Mouse (Mus musculus): ENCODE measurements around the gene Fabp1. TPM values are rescaled to one million over a fixed set of nuclear protein-coding genes. Genes with fewer than 3 reads are reported as not detected.

Fabp1 gene
- polyA plus RNA-seq (2016; fragmentation: Nextera tagmentation; extraction: Ambion mirVana) = not detected in 2 replicates

GRCm38 (mm10) chr6:71199612-71200011, at the start of gene Fabp1:
Gene Fabp1, plus strand, starts transcription at chr6:71199827.
- no peak for DNase-seq (ENCODE audit: extremely low spot score, low spot score)
- H3K36me3 ChIP-seq (replicated peaks) = no peaks in the 10 kb centered on the region
- 83% methylated on average over 4 of the region's 4 CpGs for WGBS
- no peak within 1 kb of the TSS for H3K4me3 ChIP-seq
- H3K27ac ChIP-seq = no peak within 1 kb of the TSS
- no peaks in the 10 kb centered on the region for H3K9me3 ChIP-seq
- H3K4me1 ChIP-seq = peaks cover 7% of the 10 kb centered on the region
- H3K27me3 ChIP-seq (ENCODE audit: poor library complexity, severe bottlenecking) = no peaks in the 10 kb centered on the region

DNA sequence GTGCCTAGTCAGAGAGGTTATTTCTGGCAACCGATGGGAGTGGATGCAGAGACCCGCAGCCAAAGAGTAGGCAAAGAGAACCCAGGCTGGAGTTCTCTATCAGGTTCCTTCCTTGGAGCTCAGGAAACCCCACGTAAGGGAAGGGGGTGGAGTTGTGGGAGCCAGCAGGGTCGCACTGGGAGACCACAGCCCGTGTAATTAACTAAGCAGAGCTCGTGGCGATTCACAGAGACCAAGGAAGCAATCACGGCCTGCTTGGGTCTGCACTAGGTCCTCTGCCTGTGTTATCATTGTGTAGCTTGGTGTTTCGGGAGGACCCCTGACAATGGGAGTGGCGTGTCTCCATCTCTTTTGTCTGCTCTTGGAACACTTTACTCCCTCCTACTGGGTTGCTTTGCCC, 48.5 kb upstream of the Fabp1 start:
- no peaks in the 10 kb centered on the region for H3K27me3 ChIP-seq (ENCODE audit: poor library complexity, severe bottlenecking)
- H3K4me3 ChIP-seq = no peak overlapping the region
- H3K36me3 ChIP-seq (replicated peaks) = no peaks in the 10 kb centered on the region
- WGBS = 32% methylated on average over 10 of the region's 10 CpGs
- no peaks in the 10 kb centered on the region for H3K9me3 ChIP-seq
- no peak for DNase-seq (ENCODE audit: extremely low spot score, low spot score)
- peaks cover 6% of the 10 kb centered on the region for H3K4me1 ChIP-seq
- H3K27ac ChIP-seq = no peak overlapping the region

DNA sequence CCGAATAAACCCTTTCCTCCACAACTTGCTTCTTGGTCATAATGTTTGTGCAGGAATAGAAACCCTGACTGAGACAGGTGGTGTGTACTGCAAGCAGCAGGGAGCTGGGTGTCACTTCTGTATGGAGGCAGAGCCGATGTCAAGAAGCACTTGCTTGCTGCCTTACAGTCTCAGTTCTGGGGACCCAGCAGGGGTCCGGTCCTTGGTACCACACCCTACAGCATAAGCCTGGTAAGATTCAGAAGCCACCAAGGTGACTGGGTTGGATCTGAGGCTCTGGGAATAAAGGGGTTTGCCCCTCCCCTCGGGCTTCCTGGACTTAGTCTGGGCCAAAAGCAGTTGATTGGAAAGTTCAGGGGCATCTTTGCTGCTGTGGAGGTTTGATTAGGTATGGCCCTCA, 46.1 kb upstream of the Fabp1 start:
- no peaks in the 10 kb centered on the region for H3K27me3 ChIP-seq (ENCODE audit: poor library complexity, severe bottlenecking)

DNA sequence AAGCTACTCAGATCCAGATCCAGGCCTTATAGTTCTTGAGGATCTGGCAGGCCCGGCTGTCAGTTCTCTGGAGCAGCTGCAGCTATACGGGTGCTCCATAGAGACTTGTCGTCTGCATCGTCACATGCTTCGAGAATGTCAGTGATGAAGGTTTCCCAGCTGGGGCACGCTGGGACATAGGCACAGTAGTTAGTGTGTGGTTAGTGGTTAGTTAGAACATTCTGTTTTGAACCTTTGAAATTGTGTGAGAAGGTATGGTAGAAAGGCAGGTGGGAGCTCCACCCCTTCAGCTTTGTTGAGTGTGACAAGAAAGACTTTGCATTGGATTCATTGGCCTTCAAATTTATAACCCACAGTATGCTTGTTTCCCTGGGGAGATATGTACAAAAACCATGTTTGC, 44.8 kb upstream of the Fabp1 start:
- Histone ChIP-seq H3K9me3 (no peaks in the 10 kb centered on the region), H3K27ac (no peak overlapping the region), H3K4me3 (no peak overlapping the region), H3K4me1 (peaks cover 6% of the 10 kb centered on the region), H3K36me3 (replicated peaks) (no peaks in the 10 kb centered on the region), H3K27me3 (ENCODE audit: poor library complexity, severe bottlenecking) (no peaks in the 10 kb centered on the region)
- 88% methylated on average over 6 of the region's 6 CpGs for WGBS
- DNase-seq (ENCODE audit: extremely low spot score, low spot score) = no peak

More for the DNA sequence above, 46.1 kb upstream of the Fabp1 start:
- Histone ChIP-seq H3K4me3 (no peak overlapping the region), H3K27ac (no peak overlapping the region), H3K36me3 (replicated peaks) (no peaks in the 10 kb centered on the region), H3K4me1 (peaks cover 6% of the 10 kb centered on the region), H3K9me3 (no peaks in the 10 kb centered on the region)
- no peak for DNase-seq (ENCODE audit: extremely low spot score, low spot score)
- WGBS = 91% methylated on average over 4 of the region's 4 CpGs

DNA sequence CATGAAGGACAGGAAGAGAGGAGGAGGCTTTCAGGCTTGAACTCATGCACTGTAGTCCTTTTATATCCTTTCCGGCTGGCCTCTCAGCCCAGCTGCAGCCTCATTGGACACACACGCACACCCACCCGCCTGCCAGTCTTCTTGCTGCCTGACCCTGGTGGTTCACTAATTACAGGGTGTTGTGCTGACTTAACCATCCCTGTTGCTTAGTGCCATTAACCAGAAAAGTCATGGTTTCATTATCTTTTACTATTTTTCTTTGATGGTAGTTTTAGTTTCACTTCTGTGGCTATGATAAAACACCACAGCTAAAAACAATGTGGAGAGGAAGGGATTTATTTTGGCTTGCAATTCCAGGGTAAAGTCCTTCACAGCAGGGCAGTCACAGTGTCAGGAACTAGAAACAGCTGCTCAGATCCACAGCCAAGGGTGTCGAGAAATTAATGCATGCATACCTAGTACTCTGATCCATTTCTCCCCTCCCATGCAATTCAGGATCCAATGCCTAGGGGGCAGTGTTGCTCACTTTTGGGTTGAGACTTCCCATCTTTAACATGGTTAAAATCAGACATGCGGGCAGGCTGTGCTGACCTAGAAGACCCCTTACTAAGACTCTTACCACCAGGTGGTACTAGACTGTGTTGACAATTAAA, 42.8 kb upstream of the Fabp1 start:
- 80% methylated on average over 5 of the region's 5 CpGs for WGBS
- peak; percentile 36 for DNase-seq (ENCODE audit: extremely low spot score, low spot score)
- Histone ChIP-seq H3K27me3 (ENCODE audit: poor library complexity, severe bottlenecking) (no peaks in the 10 kb centered on the region), H3K36me3 (replicated peaks) (no peaks in the 10 kb centered on the region), H3K9me3 (no peaks in the 10 kb centered on the region), H3K4me1 (no peaks in the 10 kb centered on the region), H3K4me3 (no peak overlapping the region), H3K27ac (no peak overlapping the region)

DNA sequence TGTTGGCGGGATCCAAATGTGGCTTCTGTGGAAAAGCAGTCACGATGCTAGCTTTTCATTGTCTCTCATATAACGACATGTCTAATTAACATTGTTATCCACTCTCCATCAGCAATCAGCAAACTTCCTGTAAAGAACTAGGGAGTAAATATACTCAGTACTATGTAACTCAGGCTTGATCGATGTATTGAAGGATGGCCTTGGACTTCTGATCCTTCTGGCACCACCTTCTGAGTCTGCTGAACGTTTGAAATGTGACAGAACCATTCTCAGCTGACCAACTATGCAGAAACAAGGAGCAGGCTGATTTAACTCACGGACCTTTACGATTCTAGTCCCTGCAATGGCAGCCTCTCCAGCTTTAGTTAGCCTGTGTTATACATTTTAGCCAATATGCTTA, 38.3 kb upstream of the Fabp1 start:
- Histone ChIP-seq H3K27me3 (ENCODE audit: poor library complexity, severe bottlenecking) (no peaks in the 10 kb centered on the region), H3K4me1 (peaks cover 6% of the 10 kb centered on the region), H3K27ac (no peak overlapping the region), H3K36me3 (replicated peaks) (no peaks in the 10 kb centered on the region), H3K9me3 (no peaks in the 10 kb centered on the region), H3K4me3 (no peak overlapping the region)
- DNase-seq (ENCODE audit: extremely low spot score, low spot score) = no peak
- WGBS = 84% methylated on average over 7 of the region's 7 CpGs

- Histone ChIP-seq H3K4me3 (no peak overlapping the region), H3K4me1 (peaks cover 6% of the 10 kb centered on the region), H3K36me3 (replicated peaks) (no peaks in the 10 kb centered on the region), H3K27ac (no peak overlapping the region), H3K9me3 (no peaks in the 10 kb centered on the region), H3K27me3 (ENCODE audit: poor library complexity, severe bottlenecking) (no peaks in the 10 kb centered on the region)
- 77% methylated on average over 4 of the region's 4 CpGs for WGBS
- DNase-seq (ENCODE audit: extremely low spot score, low spot score) = no peak
These were observed 37.4 kb upstream of the Fabp1 start for GRCm38 (mm10) chr6:71162269-71162668.

GRCm38 (mm10) chr6:71164394-71164793, 35.2 kb upstream of the Fabp1 start:
- Histone ChIP-seq H3K4me3 (no peak overlapping the region), H3K9me3 (no peaks in the 10 kb centered on the region), H3K27ac (no peak overlapping the region), H3K36me3 (replicated peaks) (no peaks in the 10 kb centered on the region), H3K4me1 (peaks cover 6% of the 10 kb centered on the region), H3K27me3 (ENCODE audit: poor library complexity, severe bottlenecking) (no peaks in the 10 kb centered on the region)
- WGBS = 35% methylated on average over 6 of the region's 6 CpGs
- DNase-seq (ENCODE audit: extremely low spot score, low spot score) = no peak

DNA sequence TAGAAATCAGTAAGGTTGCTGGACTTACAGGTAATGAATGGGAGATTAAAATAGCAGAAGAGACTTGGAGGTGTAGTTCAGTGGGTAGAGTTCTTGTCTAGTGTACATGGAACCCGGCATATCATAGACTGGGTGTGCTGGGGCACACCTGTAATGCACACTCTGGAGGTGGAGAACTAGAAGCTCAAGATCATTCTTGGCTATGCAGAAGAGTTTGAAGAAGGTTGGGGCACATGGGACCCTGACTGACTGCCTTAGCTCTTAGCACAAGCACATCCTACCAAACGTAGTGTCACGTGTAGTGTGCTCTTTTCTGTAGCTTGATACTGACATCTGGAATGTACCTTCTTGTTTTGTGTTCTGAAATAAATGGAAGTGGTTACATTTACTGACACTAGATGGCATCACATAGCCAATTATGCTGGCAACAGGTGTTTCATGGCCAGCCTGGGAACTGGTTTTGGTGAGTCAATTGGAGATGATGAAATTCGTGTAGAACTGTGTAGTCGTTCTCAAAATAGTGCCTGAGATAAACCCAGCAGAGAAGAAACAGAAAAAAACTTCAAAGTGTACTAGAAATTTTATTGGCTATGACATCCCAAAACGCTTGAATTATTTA, 33.0 kb upstream of the Fabp1 start:
- WGBS = 59% methylated on average over 6 of the region's 6 CpGs
- H3K4me3 ChIP-seq = no peak overlapping the region
- no peak overlapping the region for H3K27ac ChIP-seq
- no peaks in the 10 kb centered on the region for H3K9me3 ChIP-seq
- no peaks in the 10 kb centered on the region for H3K27me3 ChIP-seq (ENCODE audit: poor library complexity, severe bottlenecking)
- peaks cover 6% of the 10 kb centered on the region for H3K4me1 ChIP-seq
- DNase-seq (ENCODE audit: extremely low spot score, low spot score) = no peak
- H3K36me3 ChIP-seq (replicated peaks) = no peaks in the 10 kb centered on the region

- H3K27ac ChIP-seq = no peak overlapping the region
- DNase-seq (ENCODE audit: extremely low spot score, low spot score) = no peak
- no peaks in the 10 kb centered on the region for H3K9me3 ChIP-seq
- H3K4me1 ChIP-seq = no peaks in the 10 kb centered on the region
- H3K36me3 ChIP-seq (replicated peaks) = no peaks in the 10 kb centered on the region
- 87% methylated on average over 10 of the region's 10 CpGs for WGBS
- no peak overlapping the region for H3K4me3 ChIP-seq
- no peaks in the 10 kb centered on the region for H3K27me3 ChIP-seq (ENCODE audit: poor library complexity, severe bottlenecking)
These were observed 26.6 kb upstream of the Fabp1 start for GRCm38 (mm10) chr6:71172812-71173580.

DNA sequence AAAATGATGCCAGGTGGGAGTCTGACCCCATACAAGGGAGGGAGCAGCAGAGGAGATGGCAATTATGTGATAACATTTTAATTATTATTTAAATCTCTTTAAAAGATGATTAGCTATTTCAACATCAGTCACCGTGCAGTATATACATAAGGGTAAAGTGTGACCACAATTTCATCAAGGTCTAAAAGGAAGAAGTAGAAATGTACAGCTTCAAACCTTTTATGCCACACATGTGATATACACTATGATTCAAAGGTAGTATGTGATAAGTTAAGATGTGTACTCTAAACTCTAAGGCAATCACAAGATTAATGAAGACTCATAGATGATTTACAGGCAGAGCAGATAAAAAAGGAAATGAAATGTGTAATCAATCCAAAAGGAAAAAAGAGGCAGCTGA, 19.0 kb upstream of the Fabp1 start:
- H3K4me1 ChIP-seq = no peaks in the 10 kb centered on the region
- no peaks in the 10 kb centered on the region for H3K9me3 ChIP-seq
- no peaks in the 10 kb centered on the region for H3K36me3 ChIP-seq (replicated peaks)
- no peak overlapping the region for H3K27ac ChIP-seq
- H3K4me3 ChIP-seq = no peak overlapping the region
- H3K27me3 ChIP-seq (ENCODE audit: poor library complexity, severe bottlenecking) = no peaks in the 10 kb centered on the region
- no peak for DNase-seq (ENCODE audit: extremely low spot score, low spot score)
- WGBS = 88% methylated on average over 1 of the region's 1 CpGs

DNA sequence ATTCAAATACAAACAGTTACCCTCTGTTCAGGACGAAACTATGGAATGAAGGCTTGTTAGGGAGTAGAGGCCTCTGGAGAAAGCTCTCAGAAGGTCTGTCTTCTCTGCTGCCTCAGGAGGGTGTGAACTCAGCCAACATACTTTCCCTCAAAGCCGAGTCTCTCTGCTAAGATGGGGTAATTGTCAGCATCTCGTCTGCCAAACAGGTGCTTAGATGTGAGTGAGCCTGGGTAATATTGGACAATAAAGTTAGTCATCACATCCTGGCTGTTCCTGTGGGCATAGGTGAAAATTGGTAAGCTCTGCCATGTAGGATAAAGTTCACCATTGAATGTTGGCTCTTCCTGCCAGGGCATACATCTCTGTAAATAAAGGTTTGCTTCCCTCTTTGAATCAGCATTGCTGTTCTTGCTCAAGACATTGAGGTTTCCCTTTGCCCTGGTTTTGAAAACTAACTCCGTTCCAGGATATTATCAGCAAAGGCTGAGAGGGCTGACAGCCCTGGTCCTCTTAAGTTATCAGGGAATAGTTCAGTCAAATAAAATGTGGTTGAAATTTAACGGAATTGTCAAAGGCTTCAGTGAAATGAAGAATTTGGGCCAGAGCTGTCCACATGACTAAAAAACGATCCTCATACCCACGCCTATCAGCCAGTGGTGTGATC, 14.6 kb upstream of the Fabp1 start:
- 89% methylated on average over 7 of the region's 7 CpGs for whole genome bisulfite sequencing
- Histone ChIP-seq H3K36me3 (replicated peaks) (no peaks in the 10 kb centered on the region), H3K4me1 (no peaks in the 10 kb centered on the region), H3K27ac (no peak overlapping the region), H3K9me3 (no peaks in the 10 kb centered on the region), H3K4me3 (no peak overlapping the region), H3K27me3 (ENCODE audit: poor library complexity, severe bottlenecking) (no peaks in the 10 kb centered on the region)
- no peak for DNase-seq (ENCODE audit: extremely low spot score, low spot score)

- 90% methylated on average over 1 of the region's 1 CpGs for WGBS
- no peaks in the 10 kb centered on the region for H3K36me3 ChIP-seq (replicated peaks)
- no peaks in the 10 kb centered on the region for H3K4me1 ChIP-seq
- no peaks in the 10 kb centered on the region for H3K9me3 ChIP-seq
- H3K27ac ChIP-seq = no peak overlapping the region
- DNase-seq (ENCODE audit: extremely low spot score, low spot score) = no peak
- no peaks in the 10 kb centered on the region for H3K27me3 ChIP-seq (ENCODE audit: poor library complexity, severe bottlenecking)
- H3K4me3 ChIP-seq = no peak overlapping the region
These were observed 10.0 kb upstream of the Fabp1 start for GRCm38 (mm10) chr6:71189578-71189977.

Data from forebrain, embryonic 10.5 days (tissue).